Mouse (Mus musculus) ES-Bruce4 (cell line): ENCODE measurements around the gene Adam33. TPM values are rescaled to one million over a fixed set of nuclear protein-coding genes. Genes with fewer than 3 reads are reported as not detected.

Experiments used
- H3K27ac ChIP-seq: 2 replicates; pipeline ENCODE4 v1.5.1; 2012; ENCODE audit warnings: low read length, inconsistent platforms; ENCODE audit not compliant: insufficient read depth
- H3K27me3 ChIP-seq: 2 replicates; pipeline ENCODE4 v1.6.1; 2012; ENCODE audit warnings: mild to moderate bottlenecking, low read length, inconsistent platforms; ENCODE audit not compliant: control insufficient read depth, poor library complexity, insufficient read depth, severe bottlenecking
- H3K36me3 ChIP-seq: 2 replicates; pipeline ENCODE4 v1.6.1; 2012; ENCODE audit warnings: inconsistent platforms, mild to moderate bottlenecking, low read length, moderate library complexity; ENCODE audit not compliant: control insufficient read depth, poor library complexity, insufficient read depth, severe bottlenecking
- H3K4me1 ChIP-seq: one replicate; pipeline ENCODE4 v1.8.1; 2011; ENCODE audit warnings: low read length; ENCODE audit not compliant: control insufficient read depth, insufficient read depth
- H3K4me3 ChIP-seq: 2 replicates; pipeline ENCODE4 v1.5.1; 2011; ENCODE audit warnings: low read depth, mild to moderate bottlenecking, low read length
- H3K9ac ChIP-seq: 2 replicates; pipeline ENCODE4 v1.6.1; 2012; ENCODE audit warnings: low read depth, mild to moderate bottlenecking, inconsistent platforms; ENCODE audit not compliant: poor library complexity, severe bottlenecking
- H3K9me3 ChIP-seq: replicated peaks from 2 replicates; pipeline ENCODE4 v1.6.1; 2012; ENCODE audit warnings: mild to moderate bottlenecking, low read length, inconsistent platforms; ENCODE audit not compliant: control insufficient read depth, poor library complexity, insufficient read depth, severe bottlenecking
- CTCF ChIP-seq: IDR thresholded peaks from one replicate; pipeline ENCODE4 v1.8.1; 2011; ENCODE audit warnings: low read depth, low read length
- EP300 ChIP-seq: IDR thresholded peaks from 2 replicates; pipeline ENCODE4 v1.6.1; 2011; ENCODE audit warnings: low read depth, low read length; ENCODE audit not compliant: insufficient read depth
- POLR2A ChIP-seq: IDR thresholded peaks from one replicate; pipeline ENCODE4 v1.8.1; 2011; ENCODE audit warnings: low read length; ENCODE audit not compliant: insufficient read depth
- polyA plus RNA-seq: library from polyadenylated mRNA; stranded (reverse); fragments of >200 nt; gene quantifications from 2 replicates; pipeline ENCODE4 v1.2.4, GENCODE M21; 2011; ENCODE audit warnings: low read depth; ENCODE audit not compliant: missing spikeins, insufficient read depth, insufficient read length

Gene Adam33
- polyA plus RNA-seq, 1 experiment = 0.37 TPM

DNA sequence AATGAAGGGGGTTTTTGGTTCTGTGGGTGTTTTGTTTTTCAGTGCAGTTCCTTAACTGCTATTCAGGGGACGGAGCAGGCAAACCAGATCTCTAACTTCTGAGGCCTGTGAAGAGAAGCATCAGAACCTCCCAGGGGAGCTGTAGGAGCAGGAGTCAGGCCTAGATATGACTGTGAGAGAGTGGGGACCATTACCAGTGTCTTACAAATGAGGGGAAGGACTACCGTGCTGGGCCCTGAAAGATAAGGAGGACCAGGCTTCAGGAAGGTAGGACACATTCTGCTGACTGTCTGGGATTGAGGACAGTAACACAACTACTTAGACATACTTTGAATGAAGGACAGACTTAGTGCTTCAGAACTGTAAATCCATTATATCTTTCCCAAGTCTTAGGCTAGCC is 54.5 kb downstream of the Adam33 start:
- Histone ChIP-seq H3K4me1 (no peaks in the 10 kb centered on the region), H3K36me3 (no peaks in the 10 kb centered on the region; the same call in 1 of the 2 replicates)
- TF ChIP-seq CTCF (no peak), POLR2A (no peak), EP300 (no peak)

More for the DNA sequence above, 54.5 kb downstream of the Adam33 start:
- H3K27ac ChIP-seq = no peak overlapping the region
- H3K27me3 ChIP-seq = no peaks in the 10 kb centered on the region
- no peaks in the 10 kb centered on the region for H3K9me3 ChIP-seq
- no peak overlapping the region for H3K4me3 ChIP-seq
- no peak overlapping the region for H3K9ac ChIP-seq

Other genes starting within 250 kb of the Adam33 start
- gene 4930402H24Rik, start 157.4 kb downstream of the Adam33 start, polyA plus RNA-seq = 18.0 and 26.2 TPM in 2 replicates
- gene Atrn, start 157.3 kb downstream of the Adam33 start, polyA plus RNA-seq = 9.8 and 11.1 TPM in 2 replicates
- 0.73 TPM in 1 of 2 replicates, not detected in the other for gene Gfra4, start 20.7 kb downstream of the Adam33 start, polyA plus RNA-seq
- 0.16 TPM in 1 of 2 replicates, not detected in the other for gene Siglec1, start 23.0 kb upstream of the Adam33 start, polyA plus RNA-seq
- 1.9 and 2.2 TPM in 2 replicates for gene Hspa12b, start 63.5 kb upstream of the Adam33 start, polyA plus RNA-seq
- gene Gm11037, start 69.7 kb upstream of the Adam33 start, polyA plus RNA-seq = not detected in 2 replicates
- 74.5 and 79.8 TPM in 2 replicates for gene 1700037H04Rik, start 96.3 kb upstream of the Adam33 start, polyA plus RNA-seq
- 12.2 and 12.3 TPM in 2 replicates for gene Cenpb, start 116.3 kb upstream of the Adam33 start, polyA plus RNA-seq
- 26.1 and 28.8 TPM in 2 replicates for gene Cdc25b, start 123.1 kb upstream of the Adam33 start, polyA plus RNA-seq
- 1.2 and 2.0 TPM in 2 replicates for gene Spef1, start 123.5 kb upstream of the Adam33 start, polyA plus RNA-seq
- 6.5 and 8.5 TPM in 2 replicates for gene Ap5s1, start 143.3 kb upstream of the Adam33 start, polyA plus RNA-seq
- 16.7 and 20.3 TPM in 2 replicates for gene Mavs, start 170.2 kb upstream of the Adam33 start, polyA plus RNA-seq
- 67.0 and 78.5 TPM in 2 replicates for gene Pank2, start 198.7 kb upstream of the Adam33 start, polyA plus RNA-seq